In genomic region chr4:57750651-57751050, GRCm38 (mm10) we compare ENCODE assay signal across 15 mouse cellular contexts.
"Had no signal": no experiment of that assay in that cellular context is flagged by ENCODE, and none has a peak within 500 bp of the region (broad histone marks: within the 10 kb centered on the region; RNA-seq: fewer than 3 reads in every experiment).

No protein-coding gene starts in this region.

- H3K4me1 ChIP-seq: liver, embryonic 12.5 days; liver, embryonic 15.5 days had no signal

- H3K4me3 ChIP-seq: left cerebral cortex, adult 2 months; limb, embryonic 13.5 days; liver, embryonic 12.5 days; liver, embryonic 15.5 days had no signal

- H3K9ac ChIP-seq: limb, embryonic 13.5 days; liver, embryonic 12.5 days; liver, embryonic 15.5 days had no signal

- ATAC-seq: liver, embryonic 12.5 days had no signal

- H3K9me3 ChIP-seq: liver, embryonic 12.5 days; liver, embryonic 15.5 days had no signal

- H3K27ac ChIP-seq: left cerebral cortex, adult 2 months; limb, embryonic 13.5 days; liver, embryonic 12.5 days; liver, embryonic 15.5 days had no signal

- DNase-seq: kidney, adult 8-10 months; kidney, postnatal 10 days; kidney, postnatal 36 days; layer of hippocampus, postnatal 36 days; liver; lung, adult 2 months; lung, postnatal 14 days; lung, postnatal 4 days; midbrain, embryonic 14.5 days; thymus, postnatal 25 days had no signal

- H3K4me2 ChIP-seq: limb, embryonic 13.5 days; liver, embryonic 12.5 days; liver, embryonic 15.5 days; midbrain, embryonic 11.5 days had no signal

- H3K27me3 ChIP-seq: limb, embryonic 13.5 days; liver, embryonic 12.5 days; liver, embryonic 15.5 days had no signal

- H3K36me3 ChIP-seq: liver, embryonic 12.5 days; liver, embryonic 15.5 days had no signal
